Mouse (Mus musculus): ENCODE data around the gene 1700028J19Rik.
A peak's percentile ranks its signal among the peaks of the same experiment; 100 is the strongest.
"Not testable (repeated sequence)": the region's sequence is repeated elsewhere in the genome, so short reads cannot be mapped to it uniquely, and the experiment has no call there.

Gene 1700028J19Rik

DNA sequence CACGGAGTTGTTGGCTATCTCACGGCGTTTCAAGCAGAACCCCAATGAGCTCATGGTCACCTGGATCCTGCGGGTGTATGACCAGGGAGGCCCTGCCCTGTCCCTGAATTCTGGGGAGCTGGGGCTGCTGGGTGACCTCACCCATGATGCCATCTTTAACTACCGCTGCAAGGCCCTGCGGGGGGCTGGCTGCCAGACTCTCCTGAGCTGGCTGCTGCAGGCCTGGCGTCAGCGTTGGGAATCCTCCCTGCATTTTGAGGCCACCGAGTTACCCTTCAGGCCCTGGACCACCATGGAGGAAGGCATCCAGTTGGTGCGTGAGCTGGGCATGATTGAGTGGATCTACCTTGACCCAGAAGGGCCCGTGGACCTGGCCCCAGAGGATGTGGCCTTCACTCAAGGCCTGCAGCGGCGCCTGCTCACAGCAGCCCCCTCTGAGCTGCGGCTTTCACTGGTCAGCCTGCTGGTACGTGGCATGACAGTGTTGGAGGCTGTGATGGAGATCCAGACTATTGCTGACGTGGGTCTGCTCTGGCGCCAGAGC is 4.3 kb upstream of the 1700028J19Rik start:
- DNase-seq (ENCODE audit: low read depth, low spot score), result not testable (repeated sequence)

DNA sequence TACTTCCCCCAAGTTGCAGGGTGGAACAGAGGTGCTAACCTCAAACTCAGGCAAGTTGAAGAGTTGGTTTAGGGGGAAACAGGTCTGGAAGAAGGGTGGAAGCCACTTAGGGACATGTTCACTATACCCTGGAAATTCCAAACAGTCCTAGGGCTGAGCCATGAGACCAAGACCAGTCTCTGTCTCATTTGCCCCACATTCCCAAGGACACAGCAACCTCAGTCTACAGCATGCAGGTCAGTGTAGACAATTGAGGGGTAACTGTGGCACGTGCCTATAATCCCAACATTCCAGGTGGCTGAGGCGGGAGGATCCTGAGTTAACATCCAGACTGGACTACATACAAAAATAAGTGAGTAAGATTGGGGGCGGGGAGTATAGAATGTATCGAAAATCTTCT is 2.8 kb upstream of the 1700028J19Rik start:
- no peak for DNase-seq (ENCODE audit: low read depth, low spot score)

DNA sequence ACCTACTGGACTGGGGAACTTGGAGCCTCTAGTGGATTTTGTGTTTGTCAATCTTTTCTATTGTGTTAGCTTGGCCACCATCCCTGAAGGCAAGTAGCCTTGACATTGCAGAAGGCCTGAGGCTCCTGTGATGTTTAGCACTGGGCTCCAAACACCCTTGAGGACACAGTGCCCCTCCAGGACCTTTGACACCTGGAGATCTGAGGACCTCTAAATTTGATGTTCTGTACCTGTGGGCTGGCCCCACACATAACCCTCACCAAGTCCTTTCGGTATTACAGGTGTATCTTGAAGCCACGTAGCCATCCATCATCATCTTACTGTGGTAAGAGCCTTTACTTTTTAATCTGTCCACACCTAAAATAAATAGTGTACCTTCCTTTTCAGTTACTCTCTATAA is 1.5 kb upstream of the 1700028J19Rik start:
- DNase-seq (ENCODE audit: low read depth, low spot score), result no peak

DNA sequence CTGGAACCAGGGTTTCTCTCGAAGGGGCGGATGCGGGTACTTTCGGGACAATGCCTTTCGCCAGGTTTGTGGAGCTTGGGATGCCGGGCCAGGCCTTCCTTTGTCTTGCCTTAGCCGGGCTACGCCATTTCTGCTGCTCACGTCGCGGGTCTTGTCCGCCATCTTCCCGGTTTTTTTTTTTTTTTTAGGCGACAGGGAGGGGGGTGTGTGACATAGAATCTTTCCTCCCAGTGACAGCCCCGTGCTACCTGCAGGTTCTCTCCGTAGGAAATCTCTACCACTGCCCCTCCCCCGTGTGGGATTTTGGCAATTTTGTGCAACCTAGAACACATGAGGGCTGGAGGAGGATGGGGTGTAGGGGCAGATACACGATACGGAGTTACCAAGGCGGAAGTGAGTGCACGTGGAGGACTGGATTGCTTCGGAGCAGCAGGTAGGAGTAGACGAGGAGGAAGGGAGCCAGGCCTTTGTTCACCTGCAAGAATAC is 532 bp upstream of the 1700028J19Rik start:
- peak; percentile 85 for DNase-seq (ENCODE audit: low read depth, low spot score)

DNA sequence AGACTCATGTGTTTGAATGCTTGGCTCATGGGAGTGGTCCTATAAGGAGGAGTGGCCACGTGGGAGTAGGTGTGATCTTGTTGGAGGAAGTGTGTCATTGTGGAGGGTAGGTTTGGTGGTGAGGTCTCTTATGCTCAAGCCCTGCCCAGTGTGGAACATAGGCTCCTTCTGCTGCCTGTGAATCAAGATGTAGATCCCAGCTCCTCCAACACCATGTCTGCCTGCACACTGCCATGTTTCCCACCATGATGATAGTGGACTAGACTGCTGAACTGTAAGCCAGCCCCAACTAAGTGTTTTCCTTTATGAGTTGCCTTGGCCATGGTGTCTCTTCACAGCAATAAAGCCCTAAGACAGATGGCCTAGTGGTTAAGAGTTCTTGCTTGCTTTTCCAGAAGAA is 2.4 kb downstream of the 1700028J19Rik start:
- no peak for DNase-seq (ENCODE audit: low read depth, low spot score)

DNA sequence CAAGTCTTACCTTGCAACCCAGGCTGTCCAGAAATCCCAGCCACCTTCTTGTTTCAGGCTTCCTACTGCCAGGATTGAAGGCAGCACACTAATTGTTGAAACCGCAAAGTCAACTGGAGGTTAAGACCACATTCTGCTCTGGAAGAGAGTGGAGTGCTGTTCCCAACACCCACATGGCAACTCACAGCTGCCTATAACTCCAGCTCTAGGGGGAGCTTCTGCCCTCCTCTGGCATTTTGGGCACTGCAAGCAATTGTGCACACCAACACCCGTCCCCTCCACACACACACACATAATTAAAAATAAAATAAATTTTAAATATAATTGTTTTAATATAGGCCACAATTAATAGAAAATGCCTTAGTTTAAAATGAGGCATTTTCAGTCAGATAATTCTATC is 5.3 kb downstream of the 1700028J19Rik start:
- DNase-seq (ENCODE audit: low read depth, low spot score), result no peak

DNA sequence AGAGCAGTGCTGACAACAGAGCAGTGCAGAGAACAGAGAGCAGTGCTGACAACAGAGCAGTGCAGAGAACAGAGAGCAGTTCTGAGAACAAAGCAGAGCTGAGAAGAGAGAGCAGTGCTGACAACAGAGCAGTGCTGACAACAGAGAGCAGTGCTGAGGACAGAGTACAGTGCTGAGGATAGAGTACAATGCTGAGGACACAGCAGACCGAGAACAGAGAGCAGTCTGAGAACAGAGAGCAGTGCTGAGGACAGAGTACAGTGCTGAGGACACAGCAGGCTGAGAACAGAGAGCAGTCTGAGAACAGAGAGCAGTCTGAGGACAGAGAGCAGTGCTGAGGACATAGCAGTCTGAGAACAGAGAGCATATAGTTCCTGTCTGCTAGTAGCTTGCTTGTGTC is 5.8 kb downstream of the 1700028J19Rik start:
- no peak for DNase-seq (ENCODE audit: low read depth, low spot score)

DNA sequence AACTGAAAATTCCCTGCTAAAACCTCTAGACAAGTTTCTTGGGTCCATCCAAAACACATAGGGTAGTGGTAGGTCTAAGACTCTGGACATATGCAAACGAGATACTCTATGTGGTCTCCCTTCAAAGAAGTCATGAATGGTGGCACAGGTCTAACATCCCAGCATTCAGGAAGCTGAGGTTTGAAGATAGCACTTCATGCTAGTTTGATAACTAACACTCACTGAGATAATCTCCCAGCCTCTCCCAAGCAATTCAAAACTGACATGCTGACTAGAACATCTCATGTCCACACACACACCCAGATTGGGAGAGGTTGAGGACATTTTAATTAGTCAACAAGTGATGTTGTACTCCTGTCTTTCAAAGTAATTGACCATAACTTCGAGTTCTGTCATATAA is 6.6 kb downstream of the 1700028J19Rik start:
- DNase-seq (ENCODE audit: low read depth, low spot score), result no peak

DNA sequence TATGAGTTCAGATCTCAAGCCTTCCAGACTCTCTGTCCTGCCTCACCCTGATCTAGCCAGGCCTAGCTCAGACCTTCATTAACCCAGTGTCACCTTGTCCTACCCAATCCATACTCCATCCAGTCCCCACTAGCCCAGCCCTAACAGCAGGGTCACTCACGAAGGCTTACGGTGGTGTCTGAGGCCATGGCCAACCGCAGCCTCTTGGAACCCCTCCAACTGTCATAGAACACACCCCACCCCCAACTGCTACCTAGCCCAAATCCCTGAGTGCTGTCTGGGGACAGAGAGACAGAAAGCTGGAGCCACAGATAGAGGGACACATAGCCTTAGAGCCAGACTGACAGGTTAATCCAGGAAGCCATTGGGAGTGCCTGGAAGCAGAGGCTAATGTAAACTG is 10.6 kb downstream of the 1700028J19Rik start, which contains the start of gene Gm36864:
Gm36864 (plus strand) TSS at position 269 of the 400 bp plus-strand sequence.
- no peak for DNase-seq (ENCODE audit: low read depth, low spot score)

DNA sequence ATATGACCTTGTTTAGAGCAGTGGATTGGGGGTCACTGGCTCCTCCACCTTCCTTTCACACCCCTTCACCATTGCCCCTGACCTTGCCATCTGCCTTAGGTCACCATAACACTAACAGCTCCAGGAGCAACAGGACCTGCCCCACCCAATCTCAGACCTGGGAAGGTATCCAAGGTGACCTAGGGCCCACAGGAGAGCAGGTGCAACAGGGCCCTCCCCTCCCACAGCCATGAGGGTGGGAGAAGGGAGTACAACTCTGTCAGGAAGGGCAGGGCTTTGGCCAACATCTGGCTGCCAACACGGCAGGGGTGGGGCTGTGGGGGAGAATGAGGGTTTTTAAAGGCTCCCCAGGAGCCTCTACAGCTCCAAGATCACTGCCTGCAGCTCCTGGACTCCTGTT is 21.4 kb downstream of the 1700028J19Rik start, which contains the start of gene Klk1:
Klk1 (plus strand) TSS at position 285 of the 400 bp plus-strand sequence.
- peak; percentile 83 for DNase-seq (ENCODE audit: low read depth, low spot score)

DNA sequence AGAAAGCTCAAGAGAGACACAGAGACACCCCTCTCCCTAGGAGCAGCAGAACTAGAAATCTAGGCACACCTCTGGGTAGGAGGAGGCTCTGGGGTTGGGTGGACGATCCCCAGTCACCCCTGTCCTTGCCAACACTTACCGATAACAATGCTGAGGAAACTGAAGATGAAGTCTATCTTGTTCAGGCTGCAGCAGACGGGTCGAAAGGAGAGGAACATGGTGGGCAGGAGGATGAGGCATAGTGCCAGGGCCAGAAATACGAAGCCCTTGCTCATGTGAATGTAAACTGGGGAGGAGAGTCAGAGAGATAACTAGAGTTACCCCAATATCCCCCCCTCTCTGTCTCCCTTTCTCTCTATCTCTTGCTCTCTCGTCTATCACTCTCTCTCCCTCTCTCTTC is 24.2 kb downstream of the 1700028J19Rik start:
- DNase-seq (ENCODE audit: low read depth, low spot score), result not testable (repeated sequence)

DNA sequence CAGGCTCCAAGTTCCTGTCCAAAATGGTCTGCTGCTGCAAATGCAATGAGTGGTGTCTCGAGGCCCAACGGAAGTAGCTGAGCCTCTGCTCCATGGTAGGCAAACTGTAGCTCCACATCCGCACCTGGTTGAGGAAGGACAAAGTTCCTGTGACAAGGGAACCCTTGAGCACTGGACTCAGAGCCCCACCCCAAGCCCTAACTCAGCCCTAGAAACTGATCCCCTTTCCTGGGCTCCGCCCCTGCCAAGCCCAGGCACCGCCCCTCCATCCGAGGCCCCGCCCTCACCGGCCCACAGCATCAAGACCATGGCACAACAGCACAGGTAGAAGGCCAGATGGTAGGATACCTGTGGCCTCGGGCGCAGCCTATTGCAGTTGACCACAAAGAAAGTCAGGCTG is 24.9 kb downstream of the 1700028J19Rik start:
- not testable (repeated sequence) for DNase-seq (ENCODE audit: low read depth, low spot score)

DNA sequence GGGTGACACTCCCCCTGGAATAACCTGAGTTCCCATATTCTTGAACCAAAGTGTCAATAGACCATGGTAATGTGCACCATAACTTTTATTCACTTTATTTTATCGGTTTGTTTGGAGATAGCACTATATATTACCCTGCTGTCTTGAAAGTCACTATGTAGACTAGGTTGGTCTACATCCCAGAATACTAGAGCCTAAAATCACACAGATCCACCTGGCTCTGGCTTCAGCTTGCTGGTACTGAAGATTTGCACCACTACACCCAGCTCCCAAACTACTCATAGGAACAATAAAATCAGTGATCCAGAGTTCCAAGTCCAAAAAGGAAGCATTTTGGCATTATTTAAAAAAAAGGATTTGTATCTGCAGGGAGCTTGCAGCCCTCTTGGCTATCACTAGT is 30.9 kb downstream of the 1700028J19Rik start, which contains the start of gene Klk1b5:
Klk1b5 (plus strand) TSS at position 301 of the 400 bp plus-strand sequence.
- no peak for DNase-seq (ENCODE audit: low read depth, low spot score)

DNA sequence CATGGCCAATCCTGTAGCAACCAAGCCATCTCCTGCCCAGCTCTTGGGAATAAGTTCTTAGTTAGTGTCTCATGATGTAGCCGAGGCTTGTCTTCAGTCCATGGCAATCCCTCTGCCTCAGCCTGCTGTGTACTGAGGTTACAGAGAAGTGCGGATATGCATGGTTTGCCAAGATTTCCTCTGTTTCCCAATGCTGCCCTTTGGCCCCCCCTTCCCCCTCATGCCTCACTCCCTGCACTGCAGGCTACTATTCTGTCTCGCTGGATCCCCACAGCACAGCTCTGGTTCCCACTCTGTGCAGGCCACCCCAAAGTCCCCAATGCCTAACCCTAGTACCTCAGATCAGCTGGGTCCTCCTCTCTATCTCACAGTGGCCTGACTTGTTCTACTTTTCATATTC is 38.2 kb downstream of the 1700028J19Rik start:
- DNase-seq (ENCODE audit: low read depth, low spot score), result no peak

DNA sequence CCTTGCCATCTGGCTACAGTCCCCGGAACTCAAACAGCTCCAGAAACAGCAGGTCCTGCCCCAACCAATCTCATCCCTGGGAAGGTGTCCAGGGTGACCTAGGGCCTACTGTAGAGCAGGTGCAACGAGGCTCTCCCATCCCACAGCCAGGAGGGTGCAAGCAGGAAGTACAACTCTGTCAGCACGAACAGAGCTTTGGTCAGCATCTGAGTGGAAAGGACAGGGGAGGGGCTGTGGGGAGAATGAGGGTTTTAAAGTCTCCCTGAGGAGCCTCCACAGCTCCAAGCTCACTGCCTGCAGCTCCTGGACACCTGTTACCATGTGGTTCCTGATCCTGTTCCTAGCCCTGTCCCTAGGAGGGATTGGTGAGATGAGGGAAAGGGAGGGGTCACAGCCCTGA is 39.4 kb downstream of the 1700028J19Rik start, which contains the start of gene Klk1b4:
Klk1b4 (plus strand) TSS at position 301 of the 400 bp plus-strand sequence.
- DNase-seq (ENCODE audit: low read depth, low spot score), result not testable (repeated sequence)

DNA sequence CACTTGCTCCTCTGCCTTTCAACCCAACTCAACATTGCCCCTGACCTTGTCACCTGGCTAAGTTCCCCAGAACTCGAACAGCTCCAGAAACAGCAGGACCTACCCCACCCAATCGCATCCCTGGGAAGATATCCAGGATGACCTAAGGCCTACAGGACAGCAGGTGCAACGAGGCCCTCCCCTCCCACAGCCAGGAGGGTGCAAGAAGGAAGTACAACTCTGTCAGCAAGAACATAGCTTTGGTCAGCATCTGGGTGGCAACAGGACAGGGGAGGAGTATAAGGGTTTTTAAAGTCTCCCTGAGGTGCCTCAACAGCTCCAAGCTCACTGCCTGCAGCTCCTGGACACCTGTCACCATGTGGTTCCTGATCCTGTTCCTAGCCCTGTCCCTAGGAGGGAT is 48.6 kb downstream of the 1700028J19Rik start, which contains the start of gene Klk1b3:
Klk1b3 (plus strand) TSS at position 301 of the 400 bp plus-strand sequence.
- DNase-seq (ENCODE audit: low read depth, low spot score), result no peak

DNA sequence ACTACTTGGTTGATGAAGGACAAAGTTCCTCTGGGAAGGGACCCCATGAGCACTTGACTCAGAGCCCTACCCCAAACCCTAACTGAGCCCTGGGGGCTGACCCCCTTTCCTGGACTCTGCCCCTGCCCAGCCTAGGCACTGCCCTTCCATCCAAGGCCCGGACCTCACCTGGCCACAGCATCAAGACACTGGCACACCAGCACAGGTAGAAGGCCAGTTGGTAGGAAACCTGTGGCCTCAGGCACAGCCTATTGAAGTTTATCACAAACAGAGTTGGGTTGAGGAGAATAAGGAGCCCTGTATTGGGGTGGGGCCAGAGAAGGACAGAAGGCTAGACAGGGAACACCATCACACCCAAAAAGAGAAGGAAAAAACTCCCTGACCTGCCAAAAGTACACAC is 53.0 kb downstream of the 1700028J19Rik start:
- not testable (repeated sequence) for DNase-seq (ENCODE audit: low read depth, low spot score)

DNA sequence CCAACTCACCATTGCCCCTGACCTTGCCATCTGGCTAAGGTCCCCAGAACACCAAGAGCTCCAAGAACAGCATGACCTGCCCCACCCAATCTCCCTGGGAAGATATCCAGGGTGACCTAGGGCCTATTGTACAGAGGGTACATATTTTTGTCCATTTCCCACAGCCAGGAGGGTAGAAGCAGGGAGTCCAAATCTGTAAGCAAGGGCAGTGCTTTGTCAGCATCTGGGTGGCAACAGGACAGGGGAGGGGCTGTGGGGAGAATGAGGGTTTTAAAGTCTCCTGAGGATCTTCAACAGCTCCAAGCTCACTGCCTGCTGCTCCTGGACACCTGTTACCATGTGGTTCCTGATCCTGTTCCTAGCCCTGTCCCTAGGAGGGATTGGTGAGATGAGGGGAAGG is 58.6 kb downstream of the 1700028J19Rik start, which contains the start of gene Klk1b24:
Klk1b24 (plus strand) TSS at position 301 of the 400 bp plus-strand sequence.
- DNase-seq (ENCODE audit: low read depth, low spot score), result not testable (repeated sequence)

DNA sequence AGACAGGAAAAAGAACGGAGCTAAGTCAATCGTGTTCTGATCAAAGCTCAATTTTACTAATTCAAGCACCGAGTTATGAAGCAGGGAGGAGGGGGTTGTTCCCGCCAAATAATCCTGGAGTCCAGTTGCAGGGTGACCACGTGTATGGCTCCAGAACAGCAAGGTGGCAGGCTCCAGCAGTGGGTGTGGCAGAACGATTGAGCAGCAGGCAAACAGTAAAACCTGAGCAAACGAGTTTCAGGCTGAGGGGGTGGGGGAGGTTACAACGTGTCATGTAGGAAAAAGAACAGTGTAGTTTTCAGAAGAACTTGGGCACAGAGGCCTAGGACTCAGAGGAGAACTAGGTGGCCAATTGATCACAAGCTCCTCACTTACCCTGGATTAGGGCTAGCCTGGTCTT is 60.0 kb downstream of the 1700028J19Rik start:
- DNase-seq (ENCODE audit: low read depth, low spot score), result not testable (repeated sequence)

Data from ZHBTc4 (cell line).